Mouse (Mus musculus) thymus, adult 2 months (tissue): ENCODE results near the gene Commd8. TPM values are rescaled to one million over a fixed set of nuclear protein-coding genes. Genes with fewer than 3 reads are reported as not detected.
A peak's percentile ranks its signal among the peaks of the same experiment; 100 is the strongest.

Experiments
- DNase-seq: peaks from one replicate; pipeline ENCODE4 v3.0.0; 2021
- H3K27ac ChIP-seq: fragments of 200-500 bp; 2 replicates; pipeline ENCODE4 v1.5.1; 2012; ENCODE audit warnings: low read length, control low read depth; ENCODE audit not compliant: control insufficient read depth, insufficient read depth
- H3K27me3 ChIP-seq: fragments of 200-500 bp; 2 replicates; pipeline ENCODE4 v1.6.1; 2012; ENCODE audit warnings: mild to moderate bottlenecking, low read length, moderate library complexity, mixed read lengths; ENCODE audit not compliant: control insufficient read depth, insufficient read depth
- H3K36me3 ChIP-seq: fragments of 200-500 bp; 2 replicates; pipeline ENCODE4 v1.6.1; 2012; ENCODE audit warnings: mild to moderate bottlenecking, low read length, moderate library complexity; ENCODE audit not compliant: control insufficient read depth, insufficient read depth
- H3K4me1 ChIP-seq: fragments of 200-500 bp; replicated peaks from 2 replicates; pipeline ENCODE4 v1.6.1; 2012; ENCODE audit warnings: low read length; ENCODE audit not compliant: control insufficient read depth, insufficient read depth
- H3K4me3 ChIP-seq: fragments of 200-500 bp; 2 replicates; pipeline ENCODE4 v1.5.1; 2012; ENCODE audit warnings: mild to moderate bottlenecking, low read length, control low read depth, moderate library complexity; ENCODE audit not compliant: control insufficient read depth, insufficient read depth
- CTCF ChIP-seq: fragments of 200-500 bp; IDR thresholded peaks from 2 replicates; pipeline ENCODE4 v1.5.1; 2012; ENCODE audit warnings: mild to moderate bottlenecking, control low read depth, low read length, moderate library complexity, borderline replicate concordance; ENCODE audit not compliant: control insufficient read depth, poor library complexity, insufficient read depth; ENCODE audit errors: extremely low read depth
- POLR2A ChIP-seq: fragments of 200-500 bp; IDR thresholded peaks from 2 replicates; pipeline ENCODE4 v1.6.1; 2012; ENCODE audit warnings: mild to moderate bottlenecking, low read length, control low read depth, moderate library complexity; ENCODE audit not compliant: control insufficient read depth, poor library complexity, insufficient read depth; ENCODE audit errors: extremely low read depth
- WGBS: fragments of 180-500 bp; shearing (Covaris S2); methylation state at CpG from one replicate; pipeline ENCODE4 v1.1.7; 2018; 5-methylcytosine and 5-hydroxymethylcytosine counted together
- polyA plus RNA-seq: library from polyadenylated mRNA; depleted of rRNA; stranded (reverse); fragments of >200 nt; gene quantifications from 2 replicates; pipeline ENCODE4 v1.2.3, GENCODE M21; 2012; rRNA removed

Gene Commd8
- 7.0 and 7.9 TPM in 2 replicates for polyA plus RNA-seq

- TF ChIP-seq POLR2A (peak; percentile 99), CTCF (0 out of 2 replicates have a peak, but pooled peaks have one; percentile 59)
- 0 out of 2 replicates have a peak, but pooled peaks cover 3% of the 10 kb centered on the region for H3K36me3 ChIP-seq
- peak; percentile 98 for DNase-seq
- peak within 1 kb of the TSS; percentile 97 for H3K4me3 ChIP-seq
- no peaks in the 10 kb centered on the region for H3K27me3 ChIP-seq
- H3K27ac ChIP-seq: peak within 1 kb of the TSS; percentile 73
- H3K4me1 ChIP-seq: peaks cover 5% of the 10 kb centered on the region
- under 1% methylated on average over 38 of the region's 38 CpGs for WGBS
These were observed at the start of gene Commd8 for GRCm38 (mm10) chr5:72167594-72168284. Gene Commd8, minus strand, starts transcription at chr5:72168189.

GRCm38 (mm10) chr5:72211741-72212140 is 43.8 kb upstream of the Commd8 start:
- Histone ChIP-seq H3K36me3 (no peaks in the 10 kb centered on the region), H3K4me3 (no peak overlapping the region), H3K27me3 (no peaks in the 10 kb centered on the region), H3K4me1 (no peaks in the 10 kb centered on the region), H3K27ac (no peak overlapping the region)
- WGBS: 92% methylated on average over 18 of the region's 18 CpGs
- DNase-seq: no peak
- TF ChIP-seq POLR2A (no peak), CTCF (no peak)

GRCm38 (mm10) chr5:72210812-72211139 is 42.8 kb upstream of the Commd8 start:
- TF ChIP-seq CTCF (no peak), POLR2A (no peak)

GRCm38 (mm10) chr5:72210123-72210811 is 42.3 kb upstream of the Commd8 start:
- TF ChIP-seq CTCF (no peak), POLR2A (no peak)
- 90% methylated on average over 13 of the region's 13 CpGs for WGBS
- no peaks in the 10 kb centered on the region for H3K27me3 ChIP-seq
- no peak for DNase-seq
- no peaks in the 10 kb centered on the region for H3K36me3 ChIP-seq
- H3K4me1 ChIP-seq: no peaks in the 10 kb centered on the region; the same call in 1 of the 2 replicates
- no peak overlapping the region for H3K4me3 ChIP-seq
- no peak overlapping the region for H3K27ac ChIP-seq

More at GRCm38 (mm10) chr5:72210812-72211139, 42.8 kb upstream of the Commd8 start:
- Histone ChIP-seq H3K36me3 (no peaks in the 10 kb centered on the region), H3K27me3 (no peaks in the 10 kb centered on the region), H3K4me1 (no peaks in the 10 kb centered on the region; the same call in 1 of the 2 replicates), H3K27ac (no peak overlapping the region), H3K4me3 (no peak overlapping the region)
- no peak for DNase-seq
- WGBS: 96% methylated on average over 5 of the region's 5 CpGs

GRCm38 (mm10) chr5:72208515-72208914 is 40.5 kb upstream of the Commd8 start:
- no peak for DNase-seq
- 97% methylated on average over 1 of the region's 1 CpGs for WGBS
- Histone ChIP-seq H3K27me3 (no peaks in the 10 kb centered on the region), H3K27ac (no peak overlapping the region), H3K4me3 (no peak overlapping the region), H3K4me1 (no peaks in the 10 kb centered on the region; the same call in 1 of the 2 replicates), H3K36me3 (no peaks in the 10 kb centered on the region)
- TF ChIP-seq CTCF (no peak), POLR2A (no peak)

- no peak for TF ChIP-seq POLR2A
- TF ChIP-seq CTCF: no peak
- no peak overlapping the region for H3K4me3 ChIP-seq
- H3K4me1 ChIP-seq: peaks cover 2% of the 10 kb centered on the region
- WGBS: 90% methylated on average over 5 of the region's 5 CpGs
- no peaks in the 10 kb centered on the region for H3K36me3 ChIP-seq
- no peaks in the 10 kb centered on the region for H3K27me3 ChIP-seq
- DNase-seq: no peak
- H3K27ac ChIP-seq: no peak overlapping the region
These were observed 37.3 kb upstream of the Commd8 start for GRCm38 (mm10) chr5:72205271-72205670.

- Histone ChIP-seq H3K27me3 (no peaks in the 10 kb centered on the region), H3K4me1 (peaks cover 2% of the 10 kb centered on the region), H3K36me3 (no peaks in the 10 kb centered on the region), H3K4me3 (no peak overlapping the region), H3K27ac (no peak overlapping the region)
- 31% methylated on average over 2 of the region's 2 CpGs for WGBS
- DNase-seq: no peak
- TF ChIP-seq POLR2A (no peak), CTCF (no peak)
These were observed 36.5 kb upstream of the Commd8 start for GRCm38 (mm10) chr5:72204507-72204906.
